Mouse (Mus musculus) left cerebral cortex, adult 2 months (tissue): ENCODE measurements around the gene Chrna10. TPM values are rescaled to one million over a fixed set of nuclear protein-coding genes. Genes with fewer than 3 reads are reported as not detected.
A peak's percentile ranks its signal among the peaks of the same experiment; 100 is the strongest.

Source experiments
- DNase-seq, 2 experiments: peaks; one replicate each; pipeline ENCODE4 v3.0.0; 2021 to 2022; ENCODE audit warnings: low spot score in 2 of 2, mixed read lengths in 1 of 2; ENCODE audit errors: extremely low spot score in 1 of 2
- H3K27ac ChIP-seq: fragments of 200-600 bp; 2 replicates; pipeline ENCODE4 v1.8.1; 2022
- H3K4me3 ChIP-seq: fragments of 200-600 bp; 2 replicates; pipeline ENCODE4 v1.8.1; 2022
- CTCF ChIP-seq: fragments of 200-600 bp; IDR thresholded peaks from 2 replicates; pipeline ENCODE4 v1.8.1; 2022; ENCODE audit warnings: antibody characterized with exemption, mild to moderate bottlenecking, moderate library complexity
- intact Hi-C: fragments of 180-260 bp; cut with DNase I; formaldehyde crosslinking; loops from one replicate; pipeline ENCODE4 v1.15.1; 2025
- total RNA-seq, 2 experiments: library from RNA; stranded (reverse); gene quantifications; 2 replicates each; pipeline ENCODE4 v1.2.3; 2021

Gene Chrna10
- total RNA-seq, 2 experiments from 2014 or later = 0.14 to 0.40 TPM

- no peak for TF ChIP-seq CTCF
- H3K4me3 ChIP-seq = no peak overlapping the region
- DNase-seq = no peak
- intact Hi-C loops = no loop called here
- no peak overlapping the region for H3K27ac ChIP-seq
Measured at GRCm38 (mm10) chr7:102104126-102104525, 12.5 kb downstream of the Chrna10 start.

GRCm38 (mm10) chr7:102103555-102103954 lies 13.1 kb downstream of the Chrna10 start:
- Histone ChIP-seq H3K27ac (no peak overlapping the region), H3K4me3 (no peak overlapping the region)
- no peak for TF ChIP-seq CTCF
- DNase-seq = no peak
- intact Hi-C loops = no loop called here

- intact Hi-C loops = no loop called here
- TF ChIP-seq CTCF = no peak
- no peak for DNase-seq
- Histone ChIP-seq H3K27ac (no peak overlapping the region), H3K4me3 (no peak overlapping the region)
Measured at GRCm38 (mm10) chr7:102102696-102103095, 13.9 kb downstream of the Chrna10 start.

- Histone ChIP-seq H3K4me3 (no peak overlapping the region), H3K27ac (no peak overlapping the region)
- intact Hi-C loops = no loop called here
- TF ChIP-seq CTCF = no peak
- DNase-seq = no peak
Measured at GRCm38 (mm10) chr7:102102241-102102640, 14.4 kb downstream of the Chrna10 start.

- H3K27ac ChIP-seq = no peak within 1 kb of the TSS
- no peak within 1 kb of the TSS for H3K4me3 ChIP-seq
- intact Hi-C loops = no loop called here
- DNase-seq = no peak
- no peak for TF ChIP-seq CTCF
Measured at GRCm38 (mm10) chr7:102101487-102101886, 15.1 kb downstream of the Chrna10 start, which contains the start of gene Art1. Art1 (plus strand) TSS chr7:102101743.

- no peak for DNase-seq
- TF ChIP-seq CTCF = no peak
- intact Hi-C loops = no loop called here
- Histone ChIP-seq H3K27ac (no peak overlapping the region), H3K4me3 (no peak overlapping the region)
Measured at GRCm38 (mm10) chr7:102100868-102101267, 15.8 kb downstream of the Chrna10 start.

- TF ChIP-seq CTCF = no peak
- intact Hi-C loops = no loop called here
- H3K4me3 ChIP-seq = no peak overlapping the region
Measured at GRCm38 (mm10) chr7:102099760-102100661, 16.6 kb downstream of the Chrna10 start.

GRCm38 (mm10) chr7:102087336-102087735 lies 29.3 kb downstream of the Chrna10 start:
- intact Hi-C loops = no loop called here
- no peak overlapping the region for H3K4me3 ChIP-seq
- H3K27ac ChIP-seq = no peak overlapping the region
- peak in 1 of 2 experiments; percentile 24 for DNase-seq
- no peak for TF ChIP-seq CTCF

More at GRCm38 (mm10) chr7:102099760-102100661, 16.6 kb downstream of the Chrna10 start:
- DNase-seq = no peak
- no peak overlapping the region for H3K27ac ChIP-seq

GRCm38 (mm10) chr7:102084041-102084696 lies 32.5 kb downstream of the Chrna10 start:
- Histone ChIP-seq H3K4me3 (no peak overlapping the region), H3K27ac (no peak overlapping the region)
- intact Hi-C loops = no loop called here
- TF ChIP-seq CTCF = no peak
- DNase-seq = no peak

- DNase-seq = no peak
- intact Hi-C loops = no loop called here
- no peak within 1 kb of the TSS for H3K27ac ChIP-seq
- no peak within 1 kb of the TSS for H3K4me3 ChIP-seq
- TF ChIP-seq CTCF = no peak
Measured at GRCm38 (mm10) chr7:102082816-102083215, 33.8 kb downstream of the Chrna10 start, which contains the start of gene Trpc2. Trpc2 (plus strand) TSS chr7:102083116.

- intact Hi-C loops = no loop called here
- TF ChIP-seq CTCF = no peak
- Histone ChIP-seq H3K4me3 (no peak overlapping the region), H3K27ac (no peak overlapping the region)
- no peak for DNase-seq
Measured at GRCm38 (mm10) chr7:102081784-102082183, 34.8 kb downstream of the Chrna10 start.

- Histone ChIP-seq H3K27ac (no peak overlapping the region), H3K4me3 (no peak overlapping the region)
- intact Hi-C loops = no loop called here
- TF ChIP-seq CTCF = no peak
- no peak for DNase-seq
Measured at GRCm38 (mm10) chr7:102080311-102080710, 36.3 kb downstream of the Chrna10 start.
